Comparison of ENCODE assay signal across 15 mouse cellular contexts in the genomic region with DNA sequence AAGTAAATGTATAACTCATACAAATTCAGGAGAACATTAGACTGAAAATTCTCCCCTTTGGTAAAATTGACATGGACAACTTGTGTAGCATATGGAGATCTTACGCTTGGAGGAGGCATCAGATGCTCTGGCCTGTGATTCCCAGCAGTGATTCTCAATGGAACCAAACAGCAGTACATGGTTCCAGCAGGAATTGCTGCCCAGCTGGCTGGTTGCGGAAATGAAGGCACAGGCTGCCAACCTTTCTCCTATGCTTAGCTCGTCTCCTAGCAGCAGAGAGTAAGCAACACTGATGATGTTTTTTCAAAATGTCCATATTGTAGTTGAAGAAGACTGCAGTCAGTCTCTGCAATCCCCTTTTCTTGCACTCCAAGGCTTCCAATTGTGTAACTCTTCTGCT.
A peak's percentile ranks its signal among the peaks of the same experiment; 100 is the strongest.
DNase-seq lines count a peak whose midpoint lies in the region; ATAC-seq lines count a peak whose summit lies in the region.
"Had no signal": no experiment of that assay in that cellular context is flagged by ENCODE, and none has a peak within 500 bp of the region (broad histone marks: within the 10 kb centered on the region; RNA-seq: fewer than 3 reads in every experiment).

No protein-coding gene starts in this region.

- H3K4me1 ChIP-seq in forebrain, embryonic 15.5 days = no peaks in the 10 kb centered on the region
- no peaks in the 10 kb centered on the region for H3K4me1 ChIP-seq in forebrain, embryonic 11.5 days (replicated peaks; ENCODE audit: control insufficient read depth, insufficient read depth, low read length)
- H3K4me1 ChIP-seq: heart, embryonic 13.5 days; liver, embryonic 12.5 days; neural tube, embryonic 12.5 days had no signal

- H3K4me2 ChIP-seq in forebrain, embryonic 15.5 days (replicated peaks) = no peak overlapping the region
- H3K4me2 ChIP-seq in forebrain, embryonic 11.5 days (ENCODE audit: low read depth, low read length, severe bottlenecking) = no peak overlapping the region
- H3K4me2 ChIP-seq: heart, embryonic 13.5 days; liver, embryonic 12.5 days; neural tube, embryonic 12.5 days had no signal

- no peak overlapping the region for H3K27ac ChIP-seq in forebrain, embryonic 15.5 days (replicated peaks)
- no peak overlapping the region for H3K27ac ChIP-seq in forebrain, embryonic 11.5 days (ENCODE audit: low read depth, low read length)
- H3K27ac ChIP-seq: heart, embryonic 13.5 days; liver, embryonic 12.5 days; neural tube, embryonic 12.5 days had no signal

- WGBS in forebrain, embryonic 15.5 days = 63% methylated on average over 3 of the region's 3 CpGs
- 81% methylated on average over 3 of the region's 3 CpGs for WGBS in forebrain, embryonic 11.5 days

- peak; percentile 84 for ATAC-seq in forebrain, embryonic 15.5 days (replicated peaks)
- ATAC-seq in forebrain, embryonic 11.5 days (replicated peaks; ENCODE audit: low FRiP score) = no peak
- ATAC-seq: liver, embryonic 12.5 days had no signal

- H3K4me3 ChIP-seq in forebrain, embryonic 15.5 days = no peak overlapping the region
- H3K4me3 ChIP-seq in forebrain, embryonic 11.5 days (ENCODE audit: low read depth, low read length) = no peak overlapping the region
- H3K4me3 ChIP-seq: heart, embryonic 13.5 days; liver, embryonic 12.5 days; neural tube, embryonic 12.5 days had no signal

- H3K9ac ChIP-seq in forebrain, embryonic 15.5 days (replicated peaks) = no peak overlapping the region
- no peak overlapping the region for H3K9ac ChIP-seq in forebrain, embryonic 11.5 days (ENCODE audit: low read length)
- H3K9ac ChIP-seq: heart, embryonic 13.5 days; liver, embryonic 12.5 days; neural tube, embryonic 12.5 days had no signal

- no peaks in the 10 kb centered on the region for H3K36me3 ChIP-seq in forebrain, embryonic 15.5 days
- no peaks in the 10 kb centered on the region for H3K36me3 ChIP-seq in forebrain, embryonic 11.5 days (ENCODE audit: control insufficient read depth, insufficient read depth, low read length)
- H3K36me3 ChIP-seq: G1E; heart, embryonic 13.5 days; liver, embryonic 12.5 days; neural tube, embryonic 12.5 days had no signal

- H3K9me3 ChIP-seq in forebrain, embryonic 15.5 days = no peaks in the 10 kb centered on the region
- no peaks in the 10 kb centered on the region for H3K9me3 ChIP-seq in forebrain, embryonic 11.5 days (ENCODE audit: control insufficient read depth, low read length)
- H3K9me3 ChIP-seq: G1E; heart, embryonic 13.5 days; liver, embryonic 12.5 days; neural tube, embryonic 12.5 days had no signal

- no peak for DNase-seq in forebrain, embryonic 11.5 days (ENCODE audit: low spot score)
- DNase-seq in cerebellum, adult 8-10 months = peak; percentile 29
- peak; percentile 42 to 74 for DNase-seq in layer of hippocampus, adult 18-20 months (ENCODE audit: low spot score in 2 of 2)
- peak; percentile 18 for DNase-seq in right cerebral cortex, adult 18-20 months
- DNase-seq in retina, embryonic 14.5 days (ENCODE audit: low spot score) = no peak
- DNase-seq in thymus, postnatal 25 days = no peak
- no peak for DNase-seq in lung, postnatal 4 days
- DNase-seq: kidney, postnatal 10 days; spleen, adult 18-20 months; thymus, postnatal 14 days had no signal

- H3K27me3 ChIP-seq in forebrain, embryonic 15.5 days = no peaks in the 10 kb centered on the region
- H3K27me3 ChIP-seq in forebrain, embryonic 11.5 days (ENCODE audit: control insufficient read depth, insufficient read depth, low read length) = no peaks in the 10 kb centered on the region
- H3K27me3 ChIP-seq: heart, embryonic 13.5 days; liver, embryonic 12.5 days; neural tube, embryonic 12.5 days had no signal

Comparison
In these comparisons a context has a peak if more than half of its experiments do, and no peak if none do; other contexts are left out.
1. DNase-seq: peak in cerebellum, adult 8-10 months (single experiment), layer of hippocampus, adult 18-20 months (2 of 2) and right cerebral cortex, adult 18-20 months (single experiment); none in forebrain, embryonic 11.5 days (single experiment), retina, embryonic 14.5 days (single experiment), thymus, postnatal 25 days (single experiment) and lung, postnatal 4 days (0 of 2).